Mouse (Mus musculus) lung, adult 2 months (tissue): ENCODE data around the gene Mrtfa.

Experiments
- CTCF ChIP-seq: fragments of 200-500 bp; IDR thresholded peaks from 2 replicates; pipeline ENCODE4 v1.5.1; 2011; ENCODE audit warnings: mild to moderate bottlenecking, low read length, control low read depth; ENCODE audit not compliant: insufficient read depth
- POLR2A ChIP-seq: fragments of 200-500 bp; IDR thresholded peaks from 2 replicates; pipeline ENCODE4 v1.6.1; 2011; ENCODE audit warnings: low read depth, mild to moderate bottlenecking, control low read depth, low read length, borderline replicate concordance; ENCODE audit errors: extremely low read depth

GRCm38 (mm10) chr15:81066976-81067375 lies 123.6 kb downstream of the Mrtfa start:
- TF ChIP-seq CTCF (no peak), POLR2A (no peak)
